Mouse (Mus musculus) testis, adult 2 months (tissue): ENCODE data around the gene Btg2.

Source experiments
- CTCF ChIP-seq: fragments of 200-500 bp; IDR thresholded peaks from 2 replicates; pipeline ENCODE4 v1.5.1; 2012; ENCODE audit warnings: low read depth, mild to moderate bottlenecking, inconsistent platforms, low read length, moderate library complexity; ENCODE audit not compliant: control insufficient read depth, insufficient read depth, insufficient replicate concordance
- POLR2A ChIP-seq: fragments of 200-500 bp; IDR thresholded peaks from 2 replicates; pipeline ENCODE4 v1.6.1; 2012; ENCODE audit warnings: low read depth, mild to moderate bottlenecking, inconsistent platforms, low read length, moderate library complexity; ENCODE audit not compliant: control insufficient read depth

- no peak for TF ChIP-seq POLR2A
- TF ChIP-seq CTCF = no peak
Observed at GRCm38 (mm10) chr1:134100928-134101327, 22.0 kb upstream of the Btg2 start.
